Comparison of ENCODE assay signal across 14 mouse cellular contexts in the genomic region with DNA sequence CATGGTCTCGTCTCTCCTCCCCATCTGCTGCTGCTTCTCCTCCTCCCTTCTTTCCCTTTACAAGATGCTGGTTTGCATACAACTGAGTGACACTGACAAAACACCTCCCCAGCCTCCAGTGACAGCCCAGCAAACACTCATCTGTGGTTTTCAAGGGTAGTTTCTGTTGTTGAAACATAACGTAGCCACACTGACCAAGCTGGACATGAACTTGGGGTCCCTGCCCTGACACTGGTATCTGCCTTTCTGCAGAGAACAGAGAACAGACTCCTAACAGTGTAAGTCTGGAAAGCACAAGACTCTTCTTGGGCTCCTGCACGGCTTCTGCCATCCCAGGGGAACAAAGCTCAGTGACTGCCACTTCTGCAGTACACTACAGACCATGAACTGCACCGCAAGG. TPM values are rescaled to one million over a fixed set of nuclear protein-coding genes. Genes with fewer than 3 reads are reported as not detected.
DNase-seq lines count a peak whose midpoint lies in the region; ATAC-seq and TF ChIP-seq lines count a peak whose summit lies in the region.
"Had no signal": no experiment of that assay in that cellular context is flagged by ENCODE, and none has a peak within 500 bp of the region (broad histone marks: within the 10 kb centered on the region; RNA-seq: fewer than 3 reads in every experiment).

No protein-coding gene starts in this region.

- H3K79me2 ChIP-seq in myocyte (ENCODE audit: control insufficient read depth, insufficient read depth): peaks cover 100% of the 10 kb centered on the region

- TF ChIP-seq CTCF in liver, postnatal 0 days (IDR thresholded peaks at IDR 0.05; ENCODE audit: low read depth): no peak
- TF ChIP-seq CTCF in bone marrow macrophage, adult 2 months (IDR thresholded peaks at IDR 0.05; ENCODE audit: low read depth, low read length): no peak

- H3K9ac ChIP-seq in liver, embryonic 13.5 days: 0 out of 2 replicates have a peak overlapping the region, but pooled peaks have one; percentile 36
- H3K9ac ChIP-seq in liver, postnatal 0 days (replicated peaks): no peak overlapping the region
- H3K9ac ChIP-seq: embryonic facial prominence, embryonic 12.5 days had no signal

- H3K4me3 ChIP-seq in heart, embryonic 10.5 days: no peak overlapping the region
- no peak overlapping the region for H3K4me3 ChIP-seq in liver, embryonic 13.5 days (replicated peaks)
- H3K4me3 ChIP-seq in liver, postnatal 0 days (ENCODE audit: low read depth, low read length): no peak overlapping the region
- H3K4me3 ChIP-seq in bone marrow macrophage, adult 2 months (ENCODE audit: insufficient read depth, low read length): no peak overlapping the region
- H3K4me3 ChIP-seq in myocyte: no peak overlapping the region
- H3K4me3 ChIP-seq: embryonic facial prominence, embryonic 12.5 days; hindbrain, embryonic 10.5 days had no signal

- no peak for TF ChIP-seq POLR2A in bone marrow macrophage, adult 2 months (IDR thresholded peaks at IDR 0.05; ENCODE audit: borderline replicate concordance, low read depth, low read length)
- TF ChIP-seq POLR2A in myocyte (IDR thresholded peaks at IDR 0.05; ENCODE audit: insufficient read length, low read depth): no peak

- peak overlapping the region; percentile 49; the same call in 1 of the 2 replicates for H3K27ac ChIP-seq in heart, embryonic 10.5 days
- H3K27ac ChIP-seq in liver, embryonic 13.5 days: peak overlapping the region; percentile 92
- no peak overlapping the region for H3K27ac ChIP-seq in liver, postnatal 0 days (ENCODE audit: low read depth)
- peak overlapping the region; percentile 69 for H3K27ac ChIP-seq in bone marrow macrophage, adult 2 months (ENCODE audit: insufficient read depth, low read depth, low read length)
- H3K27ac ChIP-seq: embryonic facial prominence, embryonic 12.5 days; hindbrain, embryonic 10.5 days had no signal

- H3K4me2 ChIP-seq in liver, embryonic 13.5 days: no peak overlapping the region
- H3K4me2 ChIP-seq in liver, postnatal 0 days (ENCODE audit: low read depth, low read length): no peak overlapping the region
- H3K4me2 ChIP-seq in myocyte (ENCODE audit: low read depth): peak overlapping the region; percentile 14
- H3K4me2 ChIP-seq: embryonic facial prominence, embryonic 12.5 days had no signal

- no peak overlapping the region for H3ac ChIP-seq in myocyte (ENCODE audit: control insufficient read depth, insufficient read length)

- no peak for ATAC-seq in liver, embryonic 13.5 days (ENCODE audit: low read depth)
- no peak for ATAC-seq in liver, postnatal 0 days

- no peak for TF ChIP-seq EP300 in liver, postnatal 0 days (IDR thresholded peaks at IDR 0.05; ENCODE audit: low read depth)

- H3K27me3 ChIP-seq in heart, embryonic 10.5 days (ENCODE audit: insufficient read depth, poor library complexity, severe bottlenecking): no peaks in the 10 kb centered on the region
- no peaks in the 10 kb centered on the region for H3K27me3 ChIP-seq in liver, embryonic 13.5 days
- H3K27me3 ChIP-seq in liver, postnatal 0 days (ENCODE audit: insufficient read depth, low read length): no peaks in the 10 kb centered on the region
- H3K27me3 ChIP-seq in myocyte (ENCODE audit: control insufficient read depth, insufficient read depth, insufficient read length): no peaks in the 10 kb centered on the region
- H3K27me3 ChIP-seq: embryonic facial prominence, embryonic 12.5 days had no signal

- no peak for DNase-seq in heart, embryonic 10.5 days (ENCODE audit: low spot score)
- no peak for DNase-seq in heart, adult 9 months (ENCODE audit: low spot score in 2 of 2)
- no peak for DNase-seq in liver, embryonic 13.5 days
- no peak for DNase-seq in liver, postnatal 0 days
- no peak for DNase-seq in embryo, embryonic 11 days
- no peak for DNase-seq in gastrocnemius, postnatal 25 days
- DNase-seq: cerebellum, adult 11-12 months; cerebellum, postnatal 36 days; heart, adult 18-20 months; lung, adult 2 months had no signal

- 65% methylated on average over 4 of the region's 4 CpGs for WGBS in heart, embryonic 10.5 days
- 62% methylated on average over 4 of the region's 4 CpGs for WGBS in liver, embryonic 13.5 days (ENCODE audit: insufficient replicate concordance)
- 63% methylated on average over 4 of the region's 4 CpGs for WGBS in liver, postnatal 0 days (ENCODE audit: insufficient replicate concordance)

- peaks cover 61% of the 10 kb centered on the region for H3K4me1 ChIP-seq in heart, embryonic 10.5 days
- H3K4me1 ChIP-seq in liver, embryonic 13.5 days (replicated peaks): peaks cover 73% of the 10 kb centered on the region
- peaks cover 47% of the 10 kb centered on the region for H3K4me1 ChIP-seq in liver, postnatal 0 days (ENCODE audit: insufficient read depth)
- H3K4me1 ChIP-seq in bone marrow macrophage, adult 2 months (ENCODE audit: control insufficient read depth, insufficient read depth, low read length): peaks cover 72% of the 10 kb centered on the region

- H3K9me3 ChIP-seq in heart, embryonic 10.5 days: no peaks in the 10 kb centered on the region
- no peaks in the 10 kb centered on the region for H3K9me3 ChIP-seq in liver, embryonic 13.5 days (replicated peaks)
- H3K9me3 ChIP-seq in liver, postnatal 0 days (ENCODE audit: low read length): no peaks in the 10 kb centered on the region
- H3K9me3 ChIP-seq: embryonic facial prominence, embryonic 12.5 days; hindbrain, embryonic 10.5 days had no signal

- no peaks in the 10 kb centered on the region for H3K36me3 ChIP-seq in heart, embryonic 10.5 days
- H3K36me3 ChIP-seq in liver, embryonic 13.5 days: no peaks in the 10 kb centered on the region
- no peaks in the 10 kb centered on the region for H3K36me3 ChIP-seq in liver, postnatal 0 days (replicated peaks; ENCODE audit: insufficient read depth, low read length)
- H3K36me3 ChIP-seq in myocyte (ENCODE audit: control insufficient read depth, insufficient read depth): no peaks in the 10 kb centered on the region
- H3K36me3 ChIP-seq: embryonic facial prominence, embryonic 12.5 days; hindbrain, embryonic 10.5 days had no signal

TF ChIP-seq in myocyte, 11 proteins besides CTCF, POLR2A, EP300 and RAD21:
- TF ChIP-seq MAX (IDR thresholded peaks at IDR 0.05; ENCODE audit: low read depth) (no peak), USF1 (IDR thresholded peaks at IDR 0.05; ENCODE audit: low read depth) (no peak), TCF3 (IDR thresholded peaks at IDR 0.05; ENCODE audit: insufficient read length, low read depth) (no peak), MYOD1 (IDR thresholded peaks at IDR 0.05; ENCODE audit: control insufficient read depth in 1 of 3, insufficient read length in 2 of 3, low read depth in 2 of 3) (no peak), POLR2AphosphoS2 (IDR thresholded peaks at IDR 0.05; ENCODE audit: insufficient read length, low read depth) (no peak), TCF12 (IDR thresholded peaks at IDR 0.05; ENCODE audit: insufficient read depth, poor library complexity, severe bottlenecking) (no peak), MYOG (IDR thresholded peaks at IDR 0.05; ENCODE audit: control insufficient read depth in 1 of 3, insufficient read depth in 1 of 3, insufficient read length in 2 of 3, low read depth in 2 of 3) (no peak), CEBPB (IDR thresholded peaks at IDR 0.05; ENCODE audit: insufficient read depth, poor library complexity, severe bottlenecking) (no peak)

RNA-seq across cellular contexts. Expression of a gene that starts 29.7 kb away (rescaled TPM):
- polyA plus RNA-seq in heart, embryonic 10.5 days (2016; fragmentation: Nextera tagmentation; extraction: Ambion mirVana): 81.9 and 82.4 TPM in 2 replicates
- 45.0 and 58.2 TPM in 2 replicates for polyA plus RNA-seq in liver, embryonic 13.5 days (2015; fragmentation: Nextera tagmentation; extraction: Ambion mirVana)
- polyA plus RNA-seq in liver, postnatal 0 days (2015; fragmentation: Nextera tagmentation; extraction: Ambion mirVana): 20.6 and 24.3 TPM in 2 replicates
- polyA plus RNA-seq in bone marrow macrophage, adult 2 months (2012; ENCODE audit: insufficient read depth, insufficient read length, missing spikeins): 61.4 and 63.7 TPM in 2 replicates
- polyA plus RNA-seq in myocyte (2012; fragmentation: generic; extraction: Trizol): 122 TPM
- total RNA-seq in gastrocnemius, postnatal 25 days (2021): 10 to 100 TPM; 51.6 to 53.8 TPM
